Mouse (Mus musculus) CH12.LX (cell line): ENCODE data around the gene Slc38a8.

Experiments used
- CHD1 ChIP-seq: IDR thresholded peaks from 2 replicates; pipeline ENCODE4 v1.6.1; 2012; ENCODE audit warnings: low read depth, low read length, improper control_type of control experiment, inconsistent platforms
- CTCF ChIP-seq, 2 experiments: IDR thresholded peaks in 1 of 2; conservative IDR thresholded peaks in 1 of 2; 2 replicates each; pipeline ENCODE4 v1.5.1; 2011 to 2012; ENCODE audit warnings: low read depth in 2 of 2, low read length in 2 of 2, improper control_type of control experiment in 1 of 2, inconsistent platforms in 1 of 2, mild to moderate bottlenecking in 1 of 2, moderate library complexity in 1 of 2
- EP300 ChIP-seq: IDR thresholded peaks from 2 replicates; pipeline ENCODE4 v1.6.1; 2011; ENCODE audit warnings: low read length, improper control_type of control experiment
- MAZ ChIP-seq: IDR thresholded peaks from 2 replicates; pipeline ENCODE4 v1.6.1; 2012; ENCODE audit warnings: low read depth, mild to moderate bottlenecking, inconsistent platforms, low read length, improper control_type of control experiment, moderate library complexity
- POLR2A ChIP-seq: IDR thresholded peaks from 2 replicates; pipeline ENCODE4 v1.6.1; 2011; ENCODE audit warnings: low read depth, mild to moderate bottlenecking, improper control_type of control experiment, low read length
- ZMIZ1 ChIP-seq: IDR thresholded peaks from 2 replicates; pipeline ENCODE4 v1.6.1; 2012; ENCODE audit warnings: low read depth, mild to moderate bottlenecking, inconsistent platforms, low read length, improper control_type of control experiment

GRCm38 (mm10) chr8:119439424-119439823, 62.1 kb downstream of the Slc38a8 start:
- TF ChIP-seq CTCF (conservative IDR thresholded peaks at IDR 0.05 in 1 of 2, IDR thresholded peaks at IDR 0.05 in 1 of 2; ENCODE audit: low read depth in 2 of 2, low read length in 2 of 2) (no peak), POLR2A (no peak), EP300 (no peak), CHD1 (no peak), MAZ (no peak), ZMIZ1 (no peak)
